Mouse (Mus musculus) liver, embryonic 16.5 days (tissue): Measurements from ENCODE around the gene Bach2. TPM values are rescaled to one million over a fixed set of nuclear protein-coding genes. Genes with fewer than 3 reads are reported as not detected.

ENCODE experiments used
- ATAC-seq: fragments of 200-750 bp; cut with Nextera tagmentation; 2 replicates; pipeline ENCODE4 v1.8.0; 2017; ENCODE audit warnings: low read depth, mild to moderate bottlenecking, moderate number of reproducible peaks, moderate library complexity
- H3K27ac ChIP-seq: fragments of 300-500 bp; sonication (generic); 2 replicates; pipeline ENCODE4 v1.5.1; 2014; ENCODE audit warnings: mild to moderate bottlenecking, low read length
- H3K27me3 ChIP-seq: fragments of 300-500 bp; sonication (generic); 2 replicates; pipeline ENCODE4 v1.6.1; 2014; ENCODE audit warnings: low read depth, low read length, mixed read lengths; ENCODE audit not compliant: control insufficient read depth, insufficient read depth
- H3K36me3 ChIP-seq: fragments of 300-500 bp; sonication (generic); 2 replicates; pipeline ENCODE4 v1.6.1; 2014; ENCODE audit warnings: mild to moderate bottlenecking; ENCODE audit not compliant: control insufficient read depth, insufficient read depth
- H3K4me1 ChIP-seq: fragments of 300-500 bp; sonication (generic); 2 replicates; pipeline ENCODE4 v1.6.1; 2014; ENCODE audit warnings: low read depth, low read length, mixed read lengths; ENCODE audit not compliant: control insufficient read depth
- H3K4me2 ChIP-seq: fragments of 300-500 bp; sonication (generic); 2 replicates; pipeline ENCODE4 v1.6.1; 2014; ENCODE audit warnings: low read depth, low read length, mixed read lengths
- H3K4me3 ChIP-seq: fragments of 300-500 bp; sonication (generic); 2 replicates; pipeline ENCODE4 v1.5.1; 2014; ENCODE audit warnings: low read depth, mild to moderate bottlenecking, low read length
- H3K9ac ChIP-seq: fragments of 300-500 bp; sonication (generic); 2 replicates; pipeline ENCODE4 v1.6.1; 2014; ENCODE audit warnings: low read depth, low read length
- H3K9me3 ChIP-seq: fragments of 300-500 bp; sonication (generic); replicated peaks from 2 replicates; pipeline ENCODE4 v1.6.1; 2016; ENCODE audit warnings: low read length; ENCODE audit not compliant: control insufficient read depth
- WGBS: fragments of 180-500 bp; shearing (Covaris S2); extraction: QIAGEN DNeasy Blood & Tissue Kit; methylation state at CpG from one replicate; pipeline ENCODE4 v1.1.7; 2014; ENCODE audit not compliant: insufficient replicate concordance; 5-methylcytosine and 5-hydroxymethylcytosine counted together
- polyA plus RNA-seq: library from polyadenylated mRNA; unstranded; fragments of >200 nt; fragmentation: Nextera tagmentation; extraction: Ambion mirVana; gene quantifications from 2 replicates; pipeline ENCODE4 v1.2.1, GENCODE M21; 2015

Bach2 gene
- polyA plus RNA-seq, 1 experiment from 2014 or later: 1.5 TPM

DNA sequence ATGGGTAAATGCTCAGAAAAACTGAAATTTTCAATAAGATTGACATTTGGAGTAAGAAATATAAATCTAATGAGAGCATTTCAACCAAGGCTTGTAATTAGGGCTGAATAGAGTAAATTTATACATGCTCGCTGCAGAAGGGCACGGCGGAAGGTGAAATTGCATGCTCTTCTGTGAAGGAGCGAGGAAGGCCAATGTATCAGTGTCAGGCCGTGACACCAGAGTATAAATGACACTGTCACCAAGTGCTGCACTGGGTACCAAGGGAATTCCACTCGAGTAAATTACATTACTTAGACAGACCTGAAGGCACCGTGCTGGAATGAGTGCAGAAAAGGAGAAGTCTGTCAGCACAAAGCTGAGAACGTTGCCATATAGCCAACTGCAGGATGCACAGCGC, 190.1 kb downstream of the Bach2 start:
- WGBS: 56% methylated on average over 9 of the region's 9 CpGs
- H3K9me3 ChIP-seq: no peaks in the 10 kb centered on the region

DNA sequence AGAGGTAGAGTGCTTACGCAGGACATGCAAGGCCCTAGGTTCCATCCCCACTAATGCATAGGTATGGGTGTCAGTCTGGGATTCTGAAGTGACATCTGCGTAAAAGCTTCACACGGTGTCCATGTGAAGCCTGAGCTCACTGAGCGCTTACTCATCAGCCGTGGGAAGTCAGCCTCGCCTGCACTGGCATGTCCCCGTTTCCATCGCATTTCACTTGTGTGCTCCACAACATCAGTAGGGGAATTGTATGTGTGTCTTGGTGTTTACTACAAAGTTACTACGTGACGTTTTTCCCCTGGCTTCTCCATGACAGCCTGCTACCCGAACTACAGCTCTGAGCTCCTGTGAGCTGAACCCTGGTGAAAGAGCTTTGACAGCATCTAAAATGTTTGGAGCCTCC, 191.5 kb downstream of the Bach2 start:
- WGBS: 63% methylated on average over 11 of the region's 11 CpGs
- no peak for ATAC-seq
- H3K4me1 ChIP-seq: no peaks in the 10 kb centered on the region

More for the DNA sequence above, 190.1 kb downstream of the Bach2 start:
- Histone ChIP-seq H3K27ac (no peak overlapping the region), H3K4me3 (no peak overlapping the region), H3K4me1 (no peaks in the 10 kb centered on the region), H3K4me2 (no peak overlapping the region), H3K9ac (no peak overlapping the region), H3K36me3 (no peaks in the 10 kb centered on the region), H3K27me3 (no peaks in the 10 kb centered on the region)
- no peak for ATAC-seq

DNA sequence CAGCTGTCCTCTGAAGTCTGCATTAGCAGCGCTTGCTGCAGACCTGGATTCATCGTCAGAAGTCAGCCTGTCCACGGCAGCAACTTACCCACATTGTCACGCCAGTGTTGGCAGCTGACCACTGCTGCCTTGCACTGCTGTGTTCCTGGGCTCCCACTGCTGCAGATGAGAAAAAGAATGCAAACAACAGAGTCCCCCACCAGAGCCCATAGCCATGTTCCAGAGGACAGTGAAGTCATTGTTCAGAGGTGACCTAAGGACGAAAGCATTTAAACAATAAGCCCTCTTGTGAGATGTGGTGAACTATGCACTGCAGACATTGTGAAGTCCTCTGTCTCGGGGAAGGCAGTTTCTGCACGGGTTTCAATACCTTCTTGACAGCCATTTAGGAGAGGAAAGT, 192.4 kb downstream of the Bach2 start:
- Histone ChIP-seq H3K9ac (no peak overlapping the region), H3K36me3 (no peaks in the 10 kb centered on the region), H3K27me3 (no peaks in the 10 kb centered on the region), H3K4me3 (no peak overlapping the region), H3K27ac (no peak overlapping the region), H3K9me3 (no peaks in the 10 kb centered on the region), H3K4me1 (no peaks in the 10 kb centered on the region), H3K4me2 (no peak overlapping the region)
- no peak for ATAC-seq
- 57% methylated on average over 7 of the region's 7 CpGs for WGBS

More for the DNA sequence above, 191.5 kb downstream of the Bach2 start:
- Histone ChIP-seq H3K4me2 (no peak overlapping the region), H3K4me3 (no peak overlapping the region), H3K9me3 (no peaks in the 10 kb centered on the region), H3K27ac (no peak overlapping the region), H3K27me3 (no peaks in the 10 kb centered on the region), H3K9ac (no peak overlapping the region), H3K36me3 (no peaks in the 10 kb centered on the region)

DNA sequence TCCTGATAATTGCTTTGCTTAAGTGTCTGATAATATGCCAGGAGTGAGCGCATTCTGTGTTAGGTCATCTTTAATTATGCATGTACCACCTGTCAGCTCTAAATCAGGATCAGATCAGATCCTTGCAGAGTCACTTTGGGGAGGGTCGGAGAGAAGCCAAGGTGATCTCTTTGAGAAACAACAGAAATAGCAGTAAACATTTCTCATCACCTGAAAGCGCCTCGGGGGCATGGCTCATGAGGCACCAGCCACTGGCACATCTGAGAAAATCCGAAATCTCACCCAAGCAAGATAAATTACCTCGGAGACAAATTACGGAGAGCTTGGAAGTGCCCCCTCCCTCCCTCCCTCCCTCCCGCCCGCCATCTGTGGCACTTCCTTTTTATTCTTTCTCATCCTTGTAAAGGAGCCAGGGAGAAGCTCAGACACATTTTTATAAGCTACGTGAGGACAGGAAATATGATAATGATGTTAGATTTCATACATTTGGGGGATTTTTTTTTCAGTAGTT, 193.7 kb downstream of the Bach2 start:
- no peak overlapping the region for H3K4me3 ChIP-seq
- no peak overlapping the region for H3K4me2 ChIP-seq
- H3K9ac ChIP-seq: no peak overlapping the region
- H3K4me1 ChIP-seq: no peaks in the 10 kb centered on the region
- H3K27ac ChIP-seq: no peak overlapping the region
- H3K9me3 ChIP-seq: no peaks in the 10 kb centered on the region
- no peaks in the 10 kb centered on the region for H3K36me3 ChIP-seq
- no peaks in the 10 kb centered on the region for H3K27me3 ChIP-seq
- WGBS: 43% methylated on average over 10 of the region's 10 CpGs
- no peak for ATAC-seq

DNA sequence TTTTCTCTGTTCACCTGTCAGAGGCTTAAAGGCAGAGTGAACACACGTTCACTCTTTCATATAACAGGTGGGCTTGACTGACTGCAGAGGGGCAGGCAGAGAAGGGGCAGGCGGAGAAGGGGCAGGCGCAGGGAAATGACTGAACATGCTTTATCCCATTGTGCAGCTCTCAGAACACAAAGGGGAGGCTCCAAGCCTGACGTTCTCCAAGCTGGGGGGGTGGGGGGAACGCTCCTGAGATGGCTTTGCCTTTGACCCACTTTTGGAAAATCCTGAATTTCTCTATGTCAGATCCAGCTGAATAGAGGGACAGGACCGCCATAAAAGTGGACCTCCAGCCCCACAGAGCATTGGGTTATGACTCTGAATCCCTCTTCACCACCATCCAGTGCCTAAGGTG, 194.3 kb downstream of the Bach2 start:
- no peak overlapping the region for H3K4me2 ChIP-seq
- ATAC-seq: no peak
- no peaks in the 10 kb centered on the region for H3K4me1 ChIP-seq
- no peaks in the 10 kb centered on the region for H3K36me3 ChIP-seq
- H3K9ac ChIP-seq: no peak overlapping the region
- H3K4me3 ChIP-seq: no peak overlapping the region
- no peaks in the 10 kb centered on the region for H3K27me3 ChIP-seq
- no peaks in the 10 kb centered on the region for H3K9me3 ChIP-seq
- no peak overlapping the region for H3K27ac ChIP-seq
- WGBS: 57% methylated on average over 6 of the region's 6 CpGs

DNA sequence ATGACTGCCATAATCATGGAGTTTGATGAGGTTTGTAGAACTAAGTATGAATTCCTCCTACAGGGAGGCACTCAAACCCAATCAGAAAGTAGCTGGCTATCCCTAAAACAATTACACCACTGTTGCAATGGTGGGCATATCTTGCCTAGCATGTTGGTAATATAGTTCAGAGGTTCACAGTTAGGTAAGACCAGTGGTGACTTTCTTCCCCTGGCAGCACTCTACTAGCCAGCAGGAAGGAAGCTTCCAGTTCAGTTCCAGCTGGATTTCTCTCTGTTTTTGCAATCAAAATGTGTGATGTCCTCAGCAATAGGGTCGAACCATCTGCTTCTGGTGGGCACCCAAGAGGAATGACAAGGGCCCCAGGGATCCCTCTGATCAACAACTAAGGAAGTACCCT, 196.0 kb downstream of the Bach2 start:
- WGBS: 44% methylated on average over 1 of the region's 1 CpGs
- ATAC-seq: no peak
- Histone ChIP-seq H3K9ac (no peak overlapping the region), H3K36me3 (no peaks in the 10 kb centered on the region), H3K4me3 (no peak overlapping the region), H3K9me3 (no peaks in the 10 kb centered on the region), H3K4me1 (no peaks in the 10 kb centered on the region), H3K4me2 (no peak overlapping the region), H3K27me3 (no peaks in the 10 kb centered on the region), H3K27ac (no peak overlapping the region)

DNA sequence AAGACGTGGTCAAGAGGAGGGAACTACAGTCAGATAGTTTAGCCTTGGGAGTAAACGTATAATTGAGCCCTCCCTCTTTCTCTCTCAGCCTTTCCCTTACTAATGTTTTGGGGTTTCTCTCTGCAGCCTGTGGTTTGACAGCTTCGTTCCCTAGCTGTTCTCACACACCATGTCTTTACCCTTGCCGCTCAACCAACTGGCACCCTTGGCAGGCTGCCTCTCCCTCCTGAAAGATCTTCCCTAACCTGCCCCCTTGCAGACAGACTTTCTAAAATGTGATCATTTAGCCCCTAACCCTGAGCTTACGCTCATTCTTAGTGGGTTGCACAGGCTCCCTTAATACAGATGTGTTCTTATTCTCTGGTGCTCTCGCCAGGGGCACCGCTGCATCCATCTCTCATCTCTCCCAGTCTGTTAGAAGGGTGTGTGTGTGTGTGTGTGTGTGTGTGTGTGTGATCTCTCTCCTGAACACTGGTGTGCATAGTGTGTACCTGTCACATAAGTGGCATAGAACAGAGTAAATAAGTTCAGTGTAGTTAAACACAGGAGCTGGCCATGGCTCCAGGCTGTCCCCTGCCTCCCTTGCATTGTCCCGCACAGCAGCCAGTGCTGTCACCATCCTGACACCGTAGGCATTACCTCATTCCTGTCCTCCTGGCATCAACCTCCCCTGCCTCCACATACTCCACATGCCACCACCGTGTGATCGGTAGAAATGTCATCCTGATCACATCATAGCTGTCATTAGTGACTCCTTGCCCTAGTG, 201.6 kb downstream of the Bach2 start:
- no peak overlapping the region for H3K4me2 ChIP-seq
- no peaks in the 10 kb centered on the region for H3K4me1 ChIP-seq
- H3K9ac ChIP-seq: no peak overlapping the region
- H3K27me3 ChIP-seq: no peaks in the 10 kb centered on the region
- no peak overlapping the region for H3K27ac ChIP-seq
- H3K9me3 ChIP-seq: no peaks in the 10 kb centered on the region
- WGBS: 67% methylated on average over 11 of the region's 11 CpGs
- no peaks in the 10 kb centered on the region for H3K36me3 ChIP-seq
- no peak overlapping the region for H3K4me3 ChIP-seq
- no peak for ATAC-seq

DNA sequence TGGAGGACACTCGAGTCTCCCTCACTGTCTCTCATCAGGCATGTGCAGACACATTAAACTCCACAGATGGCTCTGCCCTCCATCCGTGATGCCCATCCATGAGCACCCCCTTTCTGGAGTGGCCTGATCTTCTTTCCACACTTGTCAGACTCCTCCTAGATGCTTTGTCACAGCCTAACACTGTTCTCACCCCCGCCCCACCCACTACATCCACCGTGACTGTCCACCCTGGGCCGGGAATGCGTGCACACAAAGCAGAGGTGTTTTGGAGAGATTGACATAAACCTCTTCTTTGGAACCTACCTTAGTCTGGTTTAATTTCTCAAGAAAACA, 202.1 kb downstream of the Bach2 start:
- Histone ChIP-seq H3K9me3 (no peaks in the 10 kb centered on the region), H3K4me1 (no peaks in the 10 kb centered on the region), H3K27ac (no peak overlapping the region), H3K4me2 (no peak overlapping the region), H3K4me3 (no peak overlapping the region), H3K36me3 (no peaks in the 10 kb centered on the region), H3K9ac (no peak overlapping the region), H3K27me3 (no peaks in the 10 kb centered on the region)
- WGBS: 69% methylated on average over 6 of the region's 6 CpGs
- ATAC-seq: no peak

DNA sequence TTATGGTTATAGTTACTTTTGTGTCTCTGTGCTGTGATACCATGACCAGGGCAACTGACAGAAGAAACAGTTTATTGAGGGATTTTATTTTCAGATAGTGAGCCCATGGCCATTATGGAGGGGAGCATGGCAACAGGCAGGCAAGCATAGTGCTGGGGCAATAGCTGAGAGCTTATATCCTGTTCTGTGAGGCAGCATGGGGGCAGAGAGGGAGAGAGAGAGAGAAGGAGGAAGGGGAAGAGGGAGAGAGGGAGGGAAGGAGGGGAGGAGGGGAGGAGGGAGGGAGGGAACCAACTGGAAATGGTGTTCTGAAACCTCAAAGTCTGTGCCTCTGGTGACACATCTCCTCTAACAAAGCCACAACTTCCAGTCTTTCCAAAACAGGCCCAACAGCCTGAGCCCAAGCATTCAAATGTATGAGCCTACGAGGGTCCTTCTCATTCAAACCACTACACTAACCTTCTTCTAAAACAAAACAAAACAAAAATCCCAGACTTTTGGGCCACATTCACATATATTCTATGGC, 206.1 kb downstream of the Bach2 start:
- WGBS: 56% methylated on average over 1 of the region's 1 CpGs
- Histone ChIP-seq H3K36me3 (no peaks in the 10 kb centered on the region), H3K27ac (no peak overlapping the region), H3K4me1 (no peaks in the 10 kb centered on the region), H3K4me3 (no peak overlapping the region), H3K9me3 (no peaks in the 10 kb centered on the region), H3K27me3 (no peaks in the 10 kb centered on the region), H3K9ac (no peak overlapping the region), H3K4me2 (no peak overlapping the region)
- no peak for ATAC-seq
